ENCODE assay signal across 11 mouse cellular contexts in genomic region chr3:23001071-23001470, GRCm38 (mm10).
DNase-seq lines count a peak whose midpoint lies in the region; ATAC-seq and TF ChIP-seq lines count a peak whose summit lies in the region.
"Had no signal": no experiment of that assay in that cellular context is flagged by ENCODE, and none has a peak within 500 bp of the region (broad histone marks: within the 10 kb centered on the region; RNA-seq: fewer than 3 reads in every experiment).

No protein-coding gene starts in this region.

- no peak overlapping the region for H3K4me3 ChIP-seq in forebrain, embryonic 15.5 days
- H3K4me3 ChIP-seq in forebrain, embryonic 10.5 days: no peak overlapping the region
- no peak overlapping the region for H3K4me3 ChIP-seq in cerebellum, adult 2 months (replicated peaks; ENCODE audit: insufficient read depth, low read depth, low read length)
- H3K4me3 ChIP-seq in midbrain, embryonic 10.5 days: no peak overlapping the region
- H3K4me3 ChIP-seq: embryonic facial prominence, embryonic 15.5 days; liver, embryonic 12.5 days had no signal

- 0 out of 2 replicates have a peak, but pooled peaks cover 3% of the 10 kb centered on the region for H3K4me1 ChIP-seq in forebrain, embryonic 15.5 days
- no peaks in the 10 kb centered on the region for H3K4me1 ChIP-seq in forebrain, embryonic 10.5 days
- no peaks in the 10 kb centered on the region for H3K4me1 ChIP-seq in cerebellum, adult 2 months (ENCODE audit: control insufficient read depth, insufficient read depth, low read length)
- no peaks in the 10 kb centered on the region for H3K4me1 ChIP-seq in midbrain, embryonic 10.5 days
- H3K4me1 ChIP-seq: embryonic facial prominence, embryonic 15.5 days; liver, embryonic 12.5 days had no signal

- no peak for TF ChIP-seq POLR2A in cerebellum, adult 2 months (IDR thresholded peaks at IDR 0.05; ENCODE audit: borderline replicate concordance, insufficient read depth, low read length)

- no peak for TF ChIP-seq CTCF in cerebellum, adult 2 months (IDR thresholded peaks at IDR 0.05; ENCODE audit: borderline replicate concordance, insufficient read depth, low read depth, low read length)

- no peaks in the 10 kb centered on the region for H3K9me3 ChIP-seq in forebrain, embryonic 15.5 days
- H3K9me3 ChIP-seq in forebrain, embryonic 10.5 days: no peaks in the 10 kb centered on the region
- no peaks in the 10 kb centered on the region for H3K9me3 ChIP-seq in midbrain, embryonic 10.5 days (replicated peaks)
- H3K9me3 ChIP-seq: embryonic facial prominence, embryonic 15.5 days; liver, embryonic 12.5 days had no signal

- no peak overlapping the region; the same call in 1 of the 2 replicates for H3K27ac ChIP-seq in forebrain, embryonic 15.5 days (replicated peaks)
- H3K27ac ChIP-seq in forebrain, embryonic 10.5 days: no peak overlapping the region
- no peak overlapping the region for H3K27ac ChIP-seq in cerebellum, adult 2 months (ENCODE audit: insufficient read depth, low read length)
- H3K27ac ChIP-seq in midbrain, embryonic 10.5 days (replicated peaks): no peak overlapping the region
- H3K27ac ChIP-seq: embryonic facial prominence, embryonic 15.5 days; liver, embryonic 12.5 days had no signal

- no peak for DNase-seq in forebrain, embryonic 10.5 days (ENCODE audit: extremely low spot score, low spot score)
- peak; percentile 46 to 71 for DNase-seq in cerebellum, adult 2 months
- peak; percentile 31 to 44 for DNase-seq in frontal cortex, postnatal 36 days (ENCODE audit: low spot score in 2 of 2)
- peak; percentile 38 for DNase-seq in right cerebral cortex, adult 18-20 months
- no peak for DNase-seq in B cell, adult 2 months
- DNase-seq in MN1 (ENCODE audit: low spot score): no peak
- no peak for DNase-seq in midbrain, embryonic 10.5 days (ENCODE audit: low spot score)
- DNase-seq: kidney, adult 9 months had no signal

- H3K27me3 ChIP-seq in forebrain, embryonic 15.5 days: no peaks in the 10 kb centered on the region
- no peaks in the 10 kb centered on the region for H3K27me3 ChIP-seq in forebrain, embryonic 10.5 days (ENCODE audit: poor library complexity, severe bottlenecking)
- no peaks in the 10 kb centered on the region for H3K27me3 ChIP-seq in cerebellum, adult 2 months (ENCODE audit: control insufficient read depth, insufficient read depth, low read length)
- no peaks in the 10 kb centered on the region for H3K27me3 ChIP-seq in midbrain, embryonic 10.5 days (ENCODE audit: low read depth, poor library complexity, severe bottlenecking)
- H3K27me3 ChIP-seq: embryonic facial prominence, embryonic 15.5 days; liver, embryonic 12.5 days had no signal

- H3K4me2 ChIP-seq in forebrain, embryonic 15.5 days (replicated peaks): no peak overlapping the region
- H3K4me2 ChIP-seq: embryonic facial prominence, embryonic 15.5 days; liver, embryonic 12.5 days had no signal

- H3K9ac ChIP-seq in forebrain, embryonic 15.5 days (replicated peaks): no peak overlapping the region
- H3K9ac ChIP-seq: embryonic facial prominence, embryonic 15.5 days; liver, embryonic 12.5 days had no signal

- ATAC-seq in forebrain, embryonic 15.5 days (replicated peaks): peak; percentile 97
- ATAC-seq: liver, embryonic 12.5 days had no signal

- no peaks in the 10 kb centered on the region for H3K36me3 ChIP-seq in forebrain, embryonic 15.5 days
- H3K36me3 ChIP-seq in forebrain, embryonic 10.5 days (replicated peaks): no peaks in the 10 kb centered on the region
- no peaks in the 10 kb centered on the region for H3K36me3 ChIP-seq in midbrain, embryonic 10.5 days
- H3K36me3 ChIP-seq: embryonic facial prominence, embryonic 15.5 days; liver, embryonic 12.5 days had no signal

- WGBS in forebrain, embryonic 15.5 days: 61% methylated on average over 3 of the region's 3 CpGs
- WGBS in forebrain, embryonic 10.5 days: 91% methylated on average over 3 of the region's 3 CpGs
- WGBS in cerebellum, adult 2 months: 8% methylated on average over 3 of the region's 3 CpGs
- WGBS in midbrain, embryonic 10.5 days: 93% methylated on average over 3 of the region's 3 CpGs

Comparison
In these comparisons a context has a peak if more than half of its experiments do, and no peak if none do; other contexts are left out.
1. DNase-seq: peak in cerebellum, adult 2 months (2 of 2), frontal cortex, postnatal 36 days (2 of 2) and right cerebral cortex, adult 18-20 months (single experiment); none in forebrain, embryonic 10.5 days (single experiment), B cell, adult 2 months (0 of 2), MN1 (single experiment) and midbrain, embryonic 10.5 days (single experiment).